In genomic region chr7:29523700-29524099, GRCm38 (mm10) we compare ENCODE assay signal across 8 mouse cellular contexts. TPM values are rescaled to one million over a fixed set of nuclear protein-coding genes. Genes with fewer than 3 reads are reported as not detected.
A peak's percentile ranks its signal among the peaks of the same experiment; 100 is the strongest.
DNase-seq lines count a peak whose midpoint lies in the region; ATAC-seq and TF ChIP-seq lines count a peak whose summit lies in the region.

No protein-coding gene starts in this region.

- TF ChIP-seq CTCF in liver, postnatal 0 days (IDR thresholded peaks at IDR 0.05; ENCODE audit: low read depth) = peak; percentile 79

- H3K27me3 ChIP-seq in liver, postnatal 0 days (ENCODE audit: insufficient read depth, low read length) = no peaks in the 10 kb centered on the region

- no peak overlapping the region for H3K9ac ChIP-seq in liver, postnatal 0 days (replicated peaks)

- no peak for TF ChIP-seq EP300 in liver, postnatal 0 days (IDR thresholded peaks at IDR 0.05; ENCODE audit: low read depth)

- no peaks in the 10 kb centered on the region for H3K9me3 ChIP-seq in liver, postnatal 0 days (ENCODE audit: low read length)

- no peak overlapping the region for H3K27ac ChIP-seq in liver, postnatal 0 days (ENCODE audit: low read depth)

- no peak for ATAC-seq in liver, postnatal 0 days

- no peak overlapping the region for H3K4me2 ChIP-seq in liver, postnatal 0 days (ENCODE audit: low read depth, low read length)

- DNase-seq in 3T3-L1 (ENCODE audit: low read depth, low spot score) = peak; percentile 80
- peak; percentile 69 for DNase-seq in MEL-GATA-1-ER (ENCODE audit: extremely low read depth, low read depth)
- peak; percentile 80 for DNase-seq in cerebellum, adult 8-10 months
- peak; percentile 39 to 63 for DNase-seq in frontal cortex, postnatal 25 days (ENCODE audit: low spot score in 2 of 2)
- peak; percentile 86 for DNase-seq in kidney, postnatal 10 days
- peak; percentile 76 for DNase-seq in liver, postnatal 0 days
- peak; percentile 78 for DNase-seq in right cerebral cortex, adult 18-20 months
- DNase-seq in urinary bladder, adult 2 months (ENCODE audit: low spot score) = peak; percentile 46

- H3K36me3 ChIP-seq in liver, postnatal 0 days (replicated peaks; ENCODE audit: insufficient read depth, low read length) = no peaks in the 10 kb centered on the region

- H3K4me3 ChIP-seq in liver, postnatal 0 days (ENCODE audit: low read depth, low read length) = no peak overlapping the region

- under 1% methylated on average over 5 of the region's 5 CpGs for WGBS in liver, postnatal 0 days (ENCODE audit: insufficient replicate concordance)

- peaks cover 3% of the 10 kb centered on the region; the same call in 1 of the 2 replicates for H3K4me1 ChIP-seq in liver, postnatal 0 days (ENCODE audit: insufficient read depth)

RNA-seq across cellular contexts. Expression of gene Sipa1l3, which starts 5.3 kb away (rescaled TPM):
- 1.6 and 1.7 TPM in 2 replicates for polyA plus RNA-seq in liver, postnatal 0 days (2015; fragmentation: Nextera tagmentation; extraction: Ambion mirVana)
- polyA plus RNA-seq in urinary bladder, adult 2 months (2012; rRNA removed) = 18.4 and 32.6 TPM in 2 replicates
